Mouse (Mus musculus): ENCODE measurements around the gene Jak2. TPM values are rescaled to one million over a fixed set of nuclear protein-coding genes. Genes with fewer than 3 reads are reported as not detected.
A peak's percentile ranks its signal among the peaks of the same experiment; 100 is the strongest.

Jak2 gene
- total RNA-seq, 2 experiments from 2014 or later: 28.0 to 38.6 TPM

DNA sequence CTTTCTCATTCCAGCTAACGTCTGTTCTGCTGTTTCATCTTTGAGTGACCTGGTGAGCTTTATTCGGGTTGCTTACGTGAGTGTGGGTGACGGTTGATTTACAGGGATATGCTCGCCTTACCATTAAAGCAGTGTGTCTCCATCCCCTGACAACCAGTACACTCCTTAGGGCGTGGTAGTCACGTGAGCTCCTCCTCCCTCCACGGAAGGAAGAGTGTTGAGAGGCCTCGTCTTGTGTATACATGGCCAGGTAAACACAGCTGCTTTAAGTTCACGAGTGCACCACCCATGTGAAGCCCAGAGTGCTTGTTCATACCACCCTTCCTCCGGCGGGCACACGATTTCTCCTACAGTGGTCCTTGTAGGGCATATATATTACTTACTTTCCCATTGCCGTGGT lies 39.9 kb downstream of the Jak2 start:
- no peak for DNase-seq (ENCODE audit: low spot score in 2 of 2)
- intact Hi-C loops (cut with DNase I): no loop called here

DNA sequence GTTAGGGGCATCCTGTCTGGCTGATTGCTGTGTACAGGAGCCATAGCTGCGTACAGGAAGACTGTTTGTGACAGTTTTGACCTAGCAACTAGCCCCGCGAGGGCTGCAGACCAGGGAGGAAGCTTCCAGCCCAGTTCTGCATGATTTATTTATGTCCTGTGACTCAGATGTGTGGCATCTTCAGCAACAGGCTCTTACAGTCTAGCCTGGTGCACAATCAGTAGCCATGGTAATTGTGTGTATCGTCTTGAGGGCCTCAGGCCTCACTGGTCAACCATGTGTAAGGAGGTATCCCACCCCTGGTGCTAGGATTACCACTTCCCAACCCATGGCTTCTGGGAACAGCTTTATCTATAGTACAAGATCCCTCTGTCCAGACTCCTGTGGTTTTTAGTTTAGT lies 40.9 kb downstream of the Jak2 start:
- intact Hi-C loops (cut with DNase I): no loop called here
- no peak for DNase-seq (ENCODE audit: low spot score in 2 of 2)

DNA sequence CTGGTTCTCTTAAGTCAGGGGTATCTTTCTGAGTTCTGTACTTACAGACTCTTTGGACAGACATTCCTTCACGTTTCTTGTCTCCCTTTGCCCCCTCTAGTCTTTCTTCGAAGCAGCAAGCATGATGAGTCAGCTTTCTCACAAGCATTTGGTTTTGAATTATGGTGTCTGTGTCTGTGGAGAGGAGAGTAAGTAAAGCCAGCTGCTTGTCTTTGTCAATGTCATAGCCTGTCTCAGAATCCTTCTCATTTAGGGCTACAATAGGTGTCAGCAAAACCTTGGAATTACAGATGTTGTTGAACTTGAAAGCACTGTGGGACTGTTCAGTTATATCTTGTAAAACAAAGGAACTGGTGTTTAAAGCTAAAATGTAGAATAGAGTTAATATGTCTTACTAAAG lies 43.1 kb downstream of the Jak2 start:
- DNase-seq (ENCODE audit: low spot score in 2 of 2): no peak
- intact Hi-C loops (cut with DNase I): no loop called here

DNA sequence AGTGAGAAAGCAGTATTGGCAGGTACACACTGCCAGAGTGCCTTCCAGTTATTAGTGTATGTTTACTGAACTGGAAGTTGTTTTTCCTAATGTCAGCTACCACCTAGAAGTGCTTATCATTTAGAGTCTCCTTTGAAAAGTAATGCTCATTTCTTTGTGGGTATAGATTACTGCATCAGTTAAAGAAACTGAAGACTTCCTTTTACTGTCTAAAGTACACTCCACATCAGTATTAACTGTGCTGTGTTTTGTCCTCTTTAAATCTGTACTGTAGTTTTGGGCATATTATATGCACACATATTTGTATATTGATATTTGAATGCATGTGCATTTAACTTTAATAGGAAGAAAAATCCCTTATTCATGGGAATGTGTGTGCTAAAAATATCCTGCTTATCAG lies 44.5 kb downstream of the Jak2 start:
- intact Hi-C loops (cut with DNase I): no loop called here
- DNase-seq (ENCODE audit: low spot score in 2 of 2): no peak

- no peak for DNase-seq (ENCODE audit: low spot score in 2 of 2)
- intact Hi-C loops (cut with DNase I): no loop called here
These were observed 45.7 kb downstream of the Jak2 start for GRCm38 (mm10) chr19:29297366-29297765.

- intact Hi-C loops (cut with DNase I): no loop called here
- DNase-seq (ENCODE audit: low spot score in 2 of 2): no peak
These were observed 49.3 kb downstream of the Jak2 start for GRCm38 (mm10) chr19:29300919-29301318.

- intact Hi-C loops (cut with DNase I): no loop called here
- no peak for DNase-seq (ENCODE audit: low spot score in 2 of 2)
These were observed 50.5 kb downstream of the Jak2 start for GRCm38 (mm10) chr19:29302119-29302518.

DNA sequence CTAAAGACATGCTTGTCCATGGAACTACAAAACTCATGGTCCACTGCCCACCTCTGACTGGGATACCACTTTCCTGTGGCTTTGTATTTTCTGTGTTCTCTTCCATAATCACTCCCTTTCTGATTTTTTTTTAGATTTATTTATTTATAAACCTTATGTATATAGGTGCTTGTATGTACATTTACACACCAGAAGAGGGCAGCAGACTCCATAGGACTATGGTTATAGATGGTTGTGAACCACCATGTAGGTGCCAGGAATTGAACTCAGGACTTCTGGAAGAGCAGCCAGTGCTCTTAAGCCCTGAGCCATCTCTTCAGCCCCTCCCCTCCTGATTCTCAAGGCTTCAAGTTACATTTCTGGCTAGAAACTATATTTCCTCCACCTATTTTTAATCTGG lies 57.2 kb downstream of the Jak2 start:
- no peak for DNase-seq (ENCODE audit: low spot score in 2 of 2)
- intact Hi-C loops (cut with DNase I): no loop called here

GRCm38 (mm10) chr19:29311791-29312190 lies 60.2 kb downstream of the Jak2 start:
- peak in 1 of 2 experiments; percentile 31 for DNase-seq (ENCODE audit: low spot score in 2 of 2)

DNA sequence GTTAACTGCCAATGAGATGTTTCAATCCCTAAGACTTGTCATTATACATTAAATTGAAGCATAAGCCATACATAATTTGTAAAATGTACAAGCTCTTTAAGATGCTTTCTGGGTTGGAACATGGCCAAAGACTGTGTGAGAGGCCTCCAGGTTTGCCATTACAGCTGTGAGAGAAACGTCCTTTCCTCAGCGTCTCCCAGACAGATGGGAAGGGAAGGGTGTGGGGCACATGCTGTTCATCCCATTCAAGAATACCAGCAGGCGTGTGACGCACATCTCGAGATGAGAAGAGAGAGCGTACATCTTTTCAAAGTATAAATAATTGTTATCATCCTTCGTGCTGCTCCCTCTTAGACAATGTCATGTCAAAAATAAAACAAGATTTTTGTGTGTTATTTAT lies 61.0 kb downstream of the Jak2 start:
- intact Hi-C loops (cut with DNase I): no loop called here
- DNase-seq (ENCODE audit: low spot score in 2 of 2): no peak

More at GRCm38 (mm10) chr19:29311791-29312190, 60.2 kb downstream of the Jak2 start:
- intact Hi-C loops (cut with DNase I): no loop called here

GRCm38 (mm10) chr19:29323416-29324049 lies 71.9 kb downstream of the Jak2 start:
- intact Hi-C loops (cut with DNase I): no loop called here
- DNase-seq (ENCODE audit: low spot score in 2 of 2): no peak

DNA sequence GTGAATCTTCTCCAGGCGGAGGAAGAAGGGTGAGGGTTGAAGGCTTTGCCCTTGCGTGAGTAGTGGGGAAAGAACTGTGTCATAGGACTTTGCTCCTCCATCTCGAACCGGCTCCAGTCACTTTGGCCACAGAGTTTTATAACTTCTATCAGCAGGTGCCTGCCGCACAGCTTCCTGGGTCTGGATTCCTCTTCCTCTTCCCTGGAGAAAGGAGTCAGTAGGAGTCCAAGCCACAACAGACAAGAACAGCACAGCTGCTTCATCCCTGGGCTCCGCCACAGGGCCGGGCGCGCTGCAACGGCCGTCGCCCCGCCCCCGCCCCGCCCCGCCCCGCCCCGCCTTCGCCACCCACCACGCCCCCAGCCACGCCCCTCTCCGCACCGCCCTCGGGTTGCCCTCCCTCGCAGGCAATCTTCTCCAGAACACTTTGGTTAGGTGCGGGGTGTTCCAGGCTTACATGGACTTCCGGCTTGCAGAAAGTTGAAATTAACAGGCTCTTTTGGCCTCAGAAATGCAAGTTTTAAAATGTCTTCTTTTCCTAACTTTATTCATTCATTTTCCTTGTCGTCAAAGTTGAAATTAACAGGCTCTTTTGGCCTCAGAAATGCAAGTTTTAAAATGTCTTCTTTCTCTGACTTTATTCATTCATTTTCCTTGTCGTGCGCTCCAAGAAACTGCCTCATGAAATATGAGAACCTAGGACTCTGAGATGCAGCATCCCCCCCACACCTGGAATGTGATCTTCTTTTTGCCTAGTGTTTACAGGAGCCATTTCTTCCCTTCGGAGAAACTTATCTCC lies 73.6 kb downstream of the Jak2 start, which contains the start of gene Insl6:
Gene Insl6, minus strand, starts transcription at position 304 of the 799 bp plus-strand sequence.
- DNase-seq (ENCODE audit: low spot score in 2 of 2): peak; percentile 11 to 26
- intact Hi-C loops (cut with DNase I): no loop called here

- intact Hi-C loops (cut with DNase I): no loop called here
- no peak for DNase-seq (ENCODE audit: low spot score in 2 of 2)
These were observed 74.2 kb downstream of the Jak2 start for GRCm38 (mm10) chr19:29325852-29326180.

GRCm38 (mm10) chr19:29326396-29326795 lies 74.8 kb downstream of the Jak2 start:
- DNase-seq (ENCODE audit: low spot score in 2 of 2): no peak
- intact Hi-C loops (cut with DNase I): no loop called here

- no peak for DNase-seq (ENCODE audit: low spot score in 2 of 2)
- intact Hi-C loops (cut with DNase I): no loop called here
These were observed 75.4 kb downstream of the Jak2 start for GRCm38 (mm10) chr19:29326822-29327552.

DNA sequence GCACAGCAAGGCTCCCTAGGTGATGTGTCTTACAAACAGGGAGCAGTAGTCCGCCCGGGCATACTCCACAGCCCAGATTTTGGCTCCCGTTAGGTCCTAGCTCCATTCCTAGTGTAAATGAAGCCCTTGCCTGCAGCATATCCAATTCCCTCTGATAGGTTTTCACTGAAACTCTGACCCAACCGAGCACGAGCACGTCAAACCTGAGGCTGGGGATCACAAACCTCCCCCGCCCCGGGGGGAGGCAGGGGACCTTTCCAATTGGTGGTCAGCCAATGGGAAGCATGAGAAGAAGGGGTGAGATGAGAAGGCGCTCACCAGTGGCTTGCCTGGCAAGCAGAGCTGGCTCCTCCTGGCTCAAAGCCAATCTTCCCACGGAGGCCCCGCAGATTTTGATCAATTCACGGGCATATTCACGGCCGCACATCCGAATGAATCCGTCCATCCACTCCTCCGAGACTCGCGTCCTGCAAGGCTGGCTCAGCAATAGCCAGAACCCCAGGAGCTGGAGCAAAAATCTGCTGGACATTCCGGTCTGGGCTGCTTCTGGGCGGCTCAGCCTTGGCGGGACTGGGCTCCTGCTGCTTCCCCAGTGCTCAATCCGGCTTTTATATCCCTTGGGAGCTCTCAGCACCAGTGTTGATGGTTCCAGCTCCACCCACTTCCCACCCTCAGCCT lies 82.6 kb downstream of the Jak2 start, which contains the start of gene Rln1:
Gene Rln1, minus strand, starts transcription at position 603 of the 678 bp plus-strand sequence.
- intact Hi-C loops (cut with DNase I): no loop called here
- DNase-seq (ENCODE audit: low spot score in 2 of 2): peak; percentile 23 to 24

DNA sequence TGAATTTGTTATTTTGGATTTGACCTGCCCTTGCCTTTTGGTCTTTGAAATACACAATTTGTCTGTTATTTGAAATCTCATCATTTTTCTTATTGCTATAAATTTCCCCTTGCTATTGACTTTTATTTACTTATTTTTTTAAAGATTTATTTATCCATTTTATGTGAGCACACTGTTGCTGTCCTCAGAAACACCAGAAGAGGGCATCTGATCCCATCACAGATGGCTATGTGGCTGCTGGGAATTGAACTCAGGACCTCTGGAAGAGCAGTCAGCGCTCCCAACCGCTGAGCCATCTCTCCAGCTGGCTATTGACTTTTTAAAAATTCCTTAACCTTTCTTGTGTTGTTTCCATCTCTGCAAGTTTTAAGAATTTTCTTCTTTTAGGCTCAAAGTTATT lies 85.0 kb downstream of the Jak2 start:
- DNase-seq (ENCODE audit: low spot score in 2 of 2): no peak
- intact Hi-C loops (cut with DNase I): no loop called here

- no peak for DNase-seq (ENCODE audit: low spot score in 2 of 2)
- intact Hi-C loops (cut with DNase I): no loop called here
These were observed 89.4 kb downstream of the Jak2 start for GRCm38 (mm10) chr19:29341029-29341428.

GRCm38 (mm10) chr19:29342281-29342680 lies 90.7 kb downstream of the Jak2 start:
- no peak for DNase-seq (ENCODE audit: low spot score in 2 of 2)
- intact Hi-C loops (cut with DNase I): no loop called here

DNA sequence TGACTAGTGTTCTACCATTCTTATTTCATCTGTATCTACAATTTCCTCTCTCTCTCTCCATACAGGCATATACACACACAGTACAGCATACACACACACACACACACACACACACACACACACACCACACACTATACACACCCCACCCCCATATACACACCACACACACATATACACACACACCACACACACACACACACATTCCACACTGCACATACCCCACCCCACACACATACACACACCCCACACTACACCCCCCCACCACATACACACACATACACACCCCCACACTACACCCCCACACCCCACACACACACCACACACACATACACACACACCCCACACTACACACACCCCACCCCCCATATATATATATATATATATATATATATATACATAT lies 93.2 kb downstream of the Jak2 start:
- intact Hi-C loops (cut with DNase I): no loop called here
- no peak for DNase-seq (ENCODE audit: low spot score in 2 of 2)

Measured in left cerebral cortex, postnatal 36 days (tissue).